Mouse (Mus musculus): ENCODE data around the gene Iqca.

Iqca gene

GRCm38 (mm10) chr1:90060599-90060998 is 92.6 kb downstream of the Iqca start:
- peak; percentile 43 to 49 for DNase-seq (ENCODE audit: low spot score in 2 of 2)

- no peak for DNase-seq (ENCODE audit: low spot score in 2 of 2)
Measured at GRCm38 (mm10) chr1:90060054-90060453, 93.1 kb downstream of the Iqca start.

DNA sequence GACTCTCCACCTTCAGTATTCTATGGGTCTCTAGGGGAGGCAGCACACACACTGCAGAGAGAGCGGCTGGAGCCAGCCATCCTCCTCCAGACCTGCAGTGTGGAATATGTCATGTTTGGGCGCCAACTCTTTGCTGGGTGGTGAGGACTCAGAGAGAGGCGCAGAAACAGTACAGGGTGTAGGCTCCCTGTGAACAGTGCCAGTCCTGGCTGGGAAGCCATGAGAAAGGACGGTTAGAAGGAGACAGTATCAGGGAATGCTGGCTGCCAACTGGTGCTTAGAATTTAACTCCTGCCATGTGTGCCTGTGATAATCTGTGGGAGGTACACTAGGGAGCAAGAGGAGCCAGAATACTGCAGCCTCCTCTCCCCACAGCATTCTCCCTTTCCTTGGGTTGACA is 98.2 kb downstream of the Iqca start:
- no peak for DNase-seq (ENCODE audit: low spot score in 2 of 2)

GRCm38 (mm10) chr1:90051347-90051746 is 101.9 kb downstream of the Iqca start:
- DNase-seq (ENCODE audit: low spot score in 2 of 2), result peak in 1 of 2 experiments; percentile 15

DNA sequence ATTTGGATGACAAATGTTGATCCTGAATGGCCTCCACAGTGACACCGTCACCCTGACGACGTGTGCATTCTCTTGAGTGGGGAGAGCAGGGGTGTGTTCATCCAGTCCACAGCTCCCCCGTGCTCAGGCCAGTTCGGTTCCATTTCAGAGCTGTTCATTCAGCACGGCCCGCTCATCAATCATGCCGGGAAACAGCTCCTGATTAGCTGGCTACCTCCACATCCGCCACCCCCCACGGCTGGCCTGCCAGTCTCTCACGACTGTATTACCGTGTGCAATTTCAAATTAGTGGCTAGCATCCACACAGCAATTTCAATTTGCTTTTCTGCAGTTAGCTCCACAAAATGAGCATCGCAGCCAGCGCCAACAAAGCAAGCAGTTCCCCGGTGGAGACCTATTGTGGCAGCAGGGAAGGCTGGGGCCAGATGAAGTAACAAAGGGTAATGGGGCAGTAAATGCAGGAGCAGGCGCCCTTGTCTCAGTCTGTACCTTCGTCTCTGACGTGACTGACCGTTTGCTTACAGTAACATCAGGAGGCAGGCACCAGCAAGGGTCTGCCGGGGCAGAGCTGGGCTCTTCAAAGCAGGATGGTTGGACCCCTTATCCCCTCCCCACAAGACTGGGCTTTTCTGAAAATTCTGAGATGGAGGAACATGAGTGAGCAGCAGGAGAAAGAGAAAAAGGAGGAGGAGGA is 103.0 kb downstream of the Iqca start:
- no peak for DNase-seq (ENCODE audit: low spot score in 2 of 2)

- DNase-seq (ENCODE audit: low spot score in 2 of 2), result no peak
Measured at GRCm38 (mm10) chr1:90028305-90028704, 124.9 kb downstream of the Iqca start.

- DNase-seq (ENCODE audit: low spot score in 2 of 2), result peak in 1 of 2 experiments; percentile 7
Measured at GRCm38 (mm10) chr1:90026945-90027344, 126.3 kb downstream of the Iqca start.

DNA sequence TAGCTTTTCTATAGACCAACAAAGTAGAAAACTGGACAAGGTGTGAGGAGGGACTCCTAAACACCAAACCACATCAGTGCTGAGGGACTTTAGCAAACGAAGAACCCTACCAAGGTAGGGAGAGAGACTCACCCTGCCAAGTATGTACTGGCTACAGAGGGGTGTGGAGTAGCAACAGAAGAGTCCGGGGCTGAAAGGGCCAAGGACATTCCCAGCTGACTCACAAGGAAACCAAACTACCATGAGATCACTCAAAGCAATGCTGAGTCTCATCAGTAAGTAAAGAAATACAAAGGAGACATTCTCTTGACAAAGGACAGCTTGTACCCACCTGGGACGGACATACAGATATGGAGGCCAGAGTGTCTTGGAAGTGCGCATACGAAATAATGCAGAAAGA is 132.9 kb downstream of the Iqca start:
- no peak for DNase-seq (ENCODE audit: low spot score in 2 of 2)

GRCm38 (mm10) chr1:90018071-90018470 is 135.1 kb downstream of the Iqca start:
- no peak for DNase-seq (ENCODE audit: low spot score in 2 of 2)

DNA sequence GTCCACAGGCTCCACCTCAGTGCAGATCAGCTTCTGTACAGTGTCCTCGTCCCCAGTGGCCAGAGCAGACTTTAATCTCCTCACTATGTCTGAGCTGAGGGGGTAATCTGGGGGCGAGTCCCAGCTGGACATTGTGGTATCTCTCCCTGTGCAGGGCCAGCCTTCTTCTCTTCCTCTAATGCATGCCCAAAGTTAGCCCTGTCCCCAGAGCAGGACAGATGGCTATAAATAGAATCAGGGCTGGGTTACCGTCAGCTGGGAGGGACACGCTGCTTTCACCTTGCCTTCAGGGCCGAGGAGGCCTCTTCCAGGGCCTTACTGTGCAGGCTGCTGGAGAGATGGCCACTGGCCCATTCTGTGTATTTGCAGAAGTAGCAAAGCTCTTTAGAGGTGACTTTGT is 138.8 kb downstream of the Iqca start, which contains the start of gene Asb18:
Gene Asb18, minus strand, starts transcription at position 221 of the 400 bp plus-strand sequence.
- no peak for DNase-seq (ENCODE audit: low spot score in 2 of 2)

GRCm38 (mm10) chr1:90013273-90013672 is 139.9 kb downstream of the Iqca start:
- DNase-seq (ENCODE audit: low spot score in 2 of 2), result no peak

GRCm38 (mm10) chr1:90012850-90013249 is 140.4 kb downstream of the Iqca start:
- no peak for DNase-seq (ENCODE audit: low spot score in 2 of 2)

DNA sequence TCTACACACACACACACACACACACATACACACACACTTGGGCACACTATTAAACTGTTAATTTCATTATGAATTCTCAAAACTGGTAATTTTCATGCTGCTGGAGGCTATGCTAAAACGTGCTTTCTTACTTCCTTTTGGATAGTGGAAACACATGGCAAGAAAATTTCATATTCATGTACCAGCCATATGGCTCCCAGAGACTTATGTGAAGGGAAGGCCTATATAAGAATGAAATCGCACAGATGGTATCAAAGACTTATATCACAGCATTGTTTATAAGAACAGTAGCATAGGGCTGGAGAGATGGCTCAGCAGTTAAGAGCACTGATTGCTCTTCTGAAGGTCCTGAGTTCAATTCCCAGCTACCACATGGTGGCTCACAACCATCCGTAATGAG is 141.0 kb downstream of the Iqca start:
- DNase-seq (ENCODE audit: low spot score in 2 of 2), result no peak

DNA sequence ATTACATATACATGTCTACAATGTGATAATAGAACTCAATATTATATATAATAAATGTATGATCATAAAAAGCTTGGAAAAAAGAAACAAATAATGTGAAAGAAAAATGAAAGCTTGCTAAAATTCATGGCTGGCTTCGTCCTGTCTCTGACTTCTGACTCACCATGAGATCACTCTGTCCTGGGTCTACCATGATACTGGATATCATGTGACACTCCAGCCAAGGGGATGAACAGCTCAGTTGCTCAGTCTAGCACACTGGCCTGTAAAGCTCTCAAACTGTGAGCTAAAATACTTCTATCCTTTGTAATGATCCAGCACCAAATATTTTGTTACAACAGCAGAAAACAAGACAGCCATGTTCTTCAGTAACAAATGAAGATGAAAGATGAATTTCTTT is 143.1 kb downstream of the Iqca start:
- no peak for DNase-seq (ENCODE audit: low spot score in 2 of 2)

DNA sequence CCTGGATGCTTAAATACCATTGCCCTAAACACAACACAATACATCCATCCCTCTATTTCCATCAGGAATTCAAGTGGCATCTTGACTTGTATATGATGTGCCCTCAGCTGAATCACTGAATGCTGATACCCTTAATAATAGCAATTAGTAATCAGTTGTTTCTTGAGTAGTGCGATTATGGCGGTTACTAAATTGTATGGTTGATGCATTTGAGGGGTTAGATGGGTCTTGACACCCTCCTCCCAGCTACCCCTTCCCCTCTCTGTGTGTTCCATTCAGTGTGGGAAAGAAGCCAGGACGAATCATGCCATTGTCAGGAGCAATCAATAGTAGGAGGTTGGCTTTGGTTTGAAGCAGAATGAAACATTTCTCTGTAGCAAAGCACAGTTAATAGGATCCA is 144.0 kb downstream of the Iqca start:
- no peak for DNase-seq (ENCODE audit: low spot score in 2 of 2)

DNA sequence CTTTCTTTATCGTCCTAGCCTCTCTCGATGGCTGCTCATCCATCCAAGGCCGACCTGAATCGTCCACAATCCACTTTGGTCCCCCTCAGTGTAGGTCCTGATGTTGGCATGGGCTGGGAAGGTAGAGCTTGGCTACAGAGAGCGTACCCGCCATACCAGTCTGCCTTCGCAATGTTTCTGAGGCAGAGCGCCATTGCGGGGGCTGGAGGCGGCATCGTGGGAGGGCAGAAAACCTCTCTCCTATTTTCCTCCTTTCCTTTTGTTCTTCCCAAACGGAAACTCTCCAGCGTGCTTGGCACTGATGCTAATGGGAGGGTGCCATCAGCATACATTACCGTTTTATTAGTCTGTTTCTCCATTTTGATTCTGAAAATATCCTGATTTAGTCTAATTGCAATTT is 146.5 kb downstream of the Iqca start:
- DNase-seq (ENCODE audit: low spot score in 2 of 2), result no peak

- no peak for DNase-seq (ENCODE audit: low spot score in 2 of 2)
Measured at GRCm38 (mm10) chr1:90000981-90001380, 152.2 kb downstream of the Iqca start.

DNA sequence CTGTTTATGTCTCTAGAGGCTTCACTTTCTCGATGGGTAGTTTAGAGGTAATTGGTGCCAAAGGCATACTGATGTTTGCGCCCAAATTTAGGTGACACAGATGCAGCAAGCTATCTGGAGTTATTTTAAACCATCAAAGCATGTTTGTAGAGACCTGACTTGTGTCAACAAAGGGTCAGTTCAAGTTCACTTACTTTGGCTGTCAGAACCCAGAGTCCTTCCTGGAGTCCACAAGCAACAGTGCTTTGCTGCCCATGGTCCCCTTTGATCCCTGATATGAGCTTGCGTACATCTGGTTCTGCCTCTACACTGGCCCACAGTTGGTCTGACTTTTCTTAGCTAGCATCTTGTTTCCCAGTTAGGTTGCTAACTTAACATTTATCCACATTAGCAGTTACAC is 153.3 kb downstream of the Iqca start:
- no peak for DNase-seq (ENCODE audit: low spot score in 2 of 2)

DNA sequence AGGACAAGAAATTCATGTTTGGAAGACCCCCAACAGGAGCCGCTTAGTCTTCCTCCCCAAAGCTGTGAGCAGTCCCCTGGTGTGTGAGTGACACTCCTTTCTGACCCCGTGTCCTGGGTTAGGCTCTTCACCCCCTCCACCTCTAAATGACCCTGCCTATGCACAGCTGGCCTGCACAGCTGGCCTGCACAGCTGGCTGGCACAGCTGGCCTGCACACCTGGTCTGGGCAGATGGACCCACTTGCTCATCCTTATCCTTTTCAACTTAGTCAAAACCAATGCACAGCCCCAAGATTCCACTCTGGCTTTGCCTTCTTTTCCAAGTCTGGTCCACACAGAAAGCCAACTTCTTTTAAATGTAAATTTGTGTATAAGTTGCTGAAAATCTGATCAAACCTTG is 154.5 kb downstream of the Iqca start:
- no peak for DNase-seq (ENCODE audit: low spot score in 2 of 2)

DNA sequence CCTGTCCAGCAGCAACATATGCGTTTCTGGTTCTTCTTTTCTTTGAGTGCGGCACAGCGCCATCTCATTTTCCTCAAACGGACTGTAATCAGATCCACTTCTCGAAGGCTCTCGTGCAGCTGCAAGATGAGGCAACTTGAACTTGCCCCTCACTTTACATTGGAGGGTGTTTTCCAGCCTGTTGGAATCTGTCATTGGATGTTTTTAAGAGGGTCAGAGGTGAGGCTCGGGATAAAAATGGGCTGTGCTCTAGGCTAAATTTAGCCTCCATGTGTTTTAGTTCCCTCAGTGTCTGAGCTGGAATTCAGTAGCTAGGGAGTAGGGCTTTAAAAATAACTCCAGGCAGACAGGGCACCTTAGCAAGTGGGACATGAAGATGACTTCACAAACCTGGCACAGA is 155.1 kb downstream of the Iqca start:
- DNase-seq (ENCODE audit: low spot score in 2 of 2), result no peak

GRCm38 (mm10) chr1:89992256-89992655 is 160.9 kb downstream of the Iqca start:
- DNase-seq (ENCODE audit: low spot score in 2 of 2), result no peak
